Mouse (Mus musculus): ENCODE results near the gene Smox. TPM values are rescaled to one million over a fixed set of nuclear protein-coding genes. Genes with fewer than 3 reads are reported as not detected.
"Not testable (repeated sequence)": the region's sequence is repeated elsewhere in the genome, so short reads cannot be mapped to it uniquely, and the experiment has no call there.

Gene Smox
- 100 to 1,000 TPM in 2 of 4 experiments, 10 to 100 TPM in 2; 76.7 to 289 (median 163) TPM for total RNA-seq (2022)

GRCm38 (mm10) chr2:131491196-131491595 is at the start of gene Smox:
Gene Smox, plus strand, starts transcription at chr2:131491496.
- no peak for DNase-seq (ENCODE audit: low spot score in 2 of 2)

- DNase-seq (ENCODE audit: low spot score in 2 of 2): no peak
These were observed 48.0 kb upstream of the Smox start for GRCm38 (mm10) chr2:131443084-131443890.

DNA sequence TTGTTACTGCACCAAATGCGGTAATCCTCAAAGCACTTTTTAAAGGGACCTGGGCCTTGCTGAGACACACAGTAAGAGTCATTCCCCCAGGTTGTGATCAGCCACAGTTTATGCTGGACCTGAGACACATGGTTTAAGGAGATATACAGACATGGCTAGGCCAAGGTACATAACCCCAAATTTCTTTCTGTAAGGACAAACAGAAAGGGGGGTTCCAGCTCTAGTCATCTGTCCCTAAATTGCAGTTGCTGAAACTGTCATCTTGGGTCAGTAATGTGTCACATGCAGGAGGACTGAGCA is 47.5 kb upstream of the Smox start:
- no peak for DNase-seq (ENCODE audit: low spot score in 2 of 2)

DNA sequence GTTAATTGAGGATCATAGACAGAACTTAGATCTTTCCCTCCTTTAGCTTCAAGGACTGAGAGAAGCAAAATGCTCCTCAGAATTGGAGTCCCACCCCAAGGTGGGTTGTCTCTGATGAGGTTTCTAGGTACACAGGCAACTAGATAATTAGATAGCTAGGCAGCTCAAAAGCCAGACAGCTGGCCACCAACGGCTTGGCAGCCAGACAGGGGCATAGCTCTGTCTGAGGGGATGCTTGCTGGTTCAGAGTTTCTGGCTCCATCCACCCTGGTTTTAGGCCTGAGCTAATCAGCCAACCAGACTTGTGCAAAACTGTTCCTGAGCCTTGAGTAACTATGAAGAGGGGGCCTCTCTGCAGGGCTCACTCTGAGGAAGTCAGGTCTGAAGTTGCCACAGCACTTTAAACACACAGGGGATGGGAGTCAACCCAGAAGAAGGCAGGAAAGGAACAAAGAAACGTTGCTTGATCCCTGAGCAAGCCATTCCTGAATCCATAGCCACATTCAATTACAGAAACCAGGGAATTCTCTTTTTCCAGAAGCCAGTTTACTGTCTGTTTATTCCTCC is 44.8 kb upstream of the Smox start:
- no peak for DNase-seq (ENCODE audit: low spot score in 2 of 2)

- peak in 1 of 2 experiments; percentile 45 for DNase-seq (ENCODE audit: low spot score in 2 of 2)
These were observed 43.5 kb upstream of the Smox start for GRCm38 (mm10) chr2:131447566-131448330.

DNA sequence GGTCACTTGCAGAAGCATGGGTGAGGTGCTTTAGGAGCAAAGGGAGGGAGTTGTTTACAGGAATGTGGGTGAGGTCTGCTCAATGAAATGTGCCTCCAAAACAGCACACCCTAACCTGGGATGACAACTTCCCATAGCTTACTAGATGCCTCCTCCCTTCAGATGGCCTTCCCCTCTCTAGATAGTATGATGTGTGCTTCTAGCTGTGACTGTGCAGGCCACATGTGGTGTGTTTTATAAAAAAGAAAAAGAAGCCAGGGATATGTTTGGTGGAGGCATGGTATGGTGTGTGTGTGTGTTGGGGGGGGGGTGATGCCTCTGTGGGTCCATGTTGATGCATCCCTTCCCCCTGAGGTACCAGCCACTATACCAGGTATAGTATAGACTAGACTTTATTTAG is 42.9 kb upstream of the Smox start:
- no peak for DNase-seq (ENCODE audit: low spot score in 2 of 2)

DNA sequence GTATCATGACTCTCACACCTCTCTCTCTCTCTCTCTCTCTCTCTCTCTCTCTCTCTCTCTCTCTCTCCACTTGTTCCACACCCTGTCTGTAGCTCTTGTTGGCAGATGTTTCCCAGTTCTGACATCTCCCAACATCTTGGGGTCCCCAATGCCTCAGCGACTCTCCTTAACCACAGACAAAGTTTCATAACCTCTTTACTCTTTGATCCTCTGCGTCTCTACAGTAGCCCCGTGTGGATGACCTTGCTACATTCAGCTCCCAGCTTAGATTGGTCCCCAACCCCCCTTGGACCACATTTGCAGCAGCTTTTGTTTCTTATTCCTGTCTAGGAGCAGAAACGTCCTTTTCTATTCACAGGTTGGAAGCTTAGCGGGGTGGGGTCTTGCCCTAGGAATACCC is 41.6 kb upstream of the Smox start:
- DNase-seq (ENCODE audit: low spot score in 2 of 2): no peak

DNA sequence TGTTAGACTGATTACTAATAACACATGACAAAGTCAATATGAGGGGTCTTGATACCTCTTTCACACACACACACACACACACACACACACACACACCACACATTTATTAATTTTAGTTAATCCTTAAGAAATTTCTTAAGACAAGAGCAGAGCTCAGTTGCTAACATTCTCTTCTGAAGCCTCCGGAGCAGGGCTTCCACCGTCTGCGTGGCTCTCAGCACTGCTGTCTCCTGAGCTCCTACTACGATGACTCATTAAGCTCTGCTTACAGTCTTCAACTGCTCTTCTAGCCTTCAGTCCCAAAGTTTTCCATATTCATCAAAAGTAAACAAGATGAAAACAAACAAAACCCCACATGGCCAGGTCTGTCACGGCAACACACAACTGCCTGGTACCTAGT is 40.8 kb upstream of the Smox start:
- no peak for DNase-seq (ENCODE audit: low spot score in 2 of 2)

- DNase-seq (ENCODE audit: low spot score in 2 of 2): no peak
These were observed 33.6 kb upstream of the Smox start for GRCm38 (mm10) chr2:131457728-131458127.

DNA sequence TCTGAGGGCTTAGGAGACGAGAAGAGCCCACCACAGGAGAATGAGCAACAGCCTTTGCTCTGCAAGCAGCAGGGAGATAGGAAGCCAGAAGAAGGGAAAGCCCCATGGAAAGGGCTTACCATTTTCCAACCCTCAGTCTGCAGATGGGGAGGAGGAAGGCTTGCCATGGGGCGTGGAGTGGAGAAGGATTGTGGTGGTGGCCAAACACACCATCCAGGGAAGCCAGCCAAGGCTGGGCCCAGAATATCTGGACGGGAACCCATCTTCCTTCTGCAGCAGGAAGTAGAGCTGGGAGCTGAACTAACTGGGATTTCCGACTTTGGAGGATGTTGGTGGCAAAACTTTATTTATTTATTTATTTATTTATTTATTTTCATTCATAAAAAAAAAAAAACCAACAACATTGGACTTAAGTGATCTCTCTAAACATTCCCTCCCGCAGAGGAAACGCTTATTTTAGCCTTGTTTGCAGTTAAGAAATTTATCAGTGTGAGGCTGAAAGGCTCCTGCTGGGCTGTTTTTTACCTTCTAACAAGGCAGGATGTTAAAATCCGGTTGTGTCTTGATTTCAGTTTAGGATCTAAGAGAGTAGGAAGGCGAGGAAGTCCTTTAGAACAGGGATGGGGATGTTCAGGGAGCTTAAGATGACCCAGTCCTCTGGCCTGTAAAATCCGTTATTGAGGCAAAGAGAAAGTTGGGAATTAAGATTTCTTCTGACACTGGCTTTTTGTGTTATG is 30.2 kb upstream of the Smox start:
- DNase-seq (ENCODE audit: low spot score in 2 of 2): peak in 1 of 2 experiments; percentile 57

DNA sequence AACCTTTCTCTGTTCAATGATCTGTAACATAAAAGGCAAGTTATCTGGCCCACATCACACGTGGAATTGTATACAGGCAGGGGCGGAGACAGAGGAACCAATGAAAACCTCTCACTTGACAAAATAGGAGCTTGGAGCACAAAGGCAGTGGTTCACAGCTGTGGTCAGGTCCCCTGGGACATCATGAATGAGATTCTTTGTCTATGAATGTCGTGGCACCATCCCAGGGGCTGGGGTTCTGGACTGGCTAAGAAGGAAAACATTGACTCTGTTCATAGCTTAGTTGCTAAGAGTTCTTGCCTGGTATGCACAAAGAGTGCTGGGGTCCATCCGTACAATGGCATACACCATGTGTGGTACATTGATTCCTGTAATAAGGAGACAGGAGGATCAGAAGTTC is 28.3 kb upstream of the Smox start:
- DNase-seq (ENCODE audit: low spot score in 2 of 2): no peak

GRCm38 (mm10) chr2:131464147-131464546 is 27.1 kb upstream of the Smox start:
- no peak for DNase-seq (ENCODE audit: low spot score in 2 of 2)

DNA sequence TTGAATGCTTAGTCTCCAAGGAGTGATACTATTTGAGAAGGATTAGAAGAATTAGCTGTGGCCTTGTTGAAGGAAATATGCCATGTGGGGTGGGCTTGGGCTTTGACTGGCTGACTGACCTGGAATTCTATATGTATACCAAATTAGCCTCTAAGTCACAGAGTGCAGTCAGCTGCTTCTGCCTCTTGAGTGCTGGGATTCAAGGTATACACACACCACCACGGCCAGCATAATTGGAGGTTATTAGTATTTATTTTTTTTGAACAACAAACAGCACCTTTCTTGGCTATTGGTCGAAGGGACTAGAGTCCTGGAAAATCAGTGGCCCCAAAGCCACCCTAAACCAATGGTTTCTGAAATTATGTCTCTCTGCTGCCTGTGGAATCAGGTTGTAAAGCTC is 24.6 kb upstream of the Smox start:
- DNase-seq (ENCODE audit: low spot score in 2 of 2): no peak

DNA sequence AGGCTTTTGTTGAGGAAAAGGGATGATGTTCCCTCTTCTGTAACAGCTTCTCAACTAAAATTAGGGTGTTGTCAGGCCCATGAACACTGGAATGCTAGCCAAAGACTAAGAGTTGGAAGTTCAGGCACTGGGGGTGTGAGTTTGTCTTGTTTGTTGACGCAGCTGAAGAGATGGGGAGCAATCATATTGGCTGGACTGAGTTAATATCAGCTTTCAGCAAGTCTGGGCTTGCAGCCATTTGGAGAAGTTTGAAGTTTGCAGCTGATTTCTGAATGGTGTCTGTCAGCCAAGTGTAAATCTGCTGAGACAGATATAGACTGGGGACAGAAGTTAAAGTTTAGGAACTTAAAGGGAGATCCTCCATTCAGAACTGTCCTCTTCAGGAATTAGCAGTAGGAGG is 21.4 kb upstream of the Smox start:
- peak; percentile 28 to 54 for DNase-seq (ENCODE audit: low spot score in 2 of 2)

DNA sequence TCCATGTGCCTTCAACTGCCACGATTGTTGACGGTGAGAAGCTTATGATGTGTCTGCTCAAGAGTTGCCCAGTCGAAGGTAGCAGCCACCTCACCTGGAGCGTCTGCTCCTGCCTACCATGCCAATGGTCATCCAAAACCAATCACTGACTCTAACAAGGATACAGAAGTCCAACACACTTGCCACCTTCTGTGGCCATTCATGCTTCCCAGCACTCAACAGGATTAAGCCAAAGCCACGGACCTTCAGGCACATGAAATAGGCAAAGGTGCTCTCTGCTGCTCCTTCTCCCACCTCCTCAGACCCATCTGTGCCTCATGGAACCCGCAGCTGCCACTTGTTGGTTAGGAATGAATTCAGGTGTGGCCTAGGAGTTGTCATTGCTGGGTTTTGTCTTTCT is 17.5 kb upstream of the Smox start:
- no peak for DNase-seq (ENCODE audit: low spot score in 2 of 2)

GRCm38 (mm10) chr2:131477105-131477504 is 14.2 kb upstream of the Smox start:
- DNase-seq (ENCODE audit: low spot score in 2 of 2): not testable (repeated sequence)

- DNase-seq (ENCODE audit: low spot score in 2 of 2): no peak
These were observed 13.4 kb upstream of the Smox start for GRCm38 (mm10) chr2:131477917-131478316.

GRCm38 (mm10) chr2:131478349-131478748 is 12.9 kb upstream of the Smox start:
- no peak for DNase-seq (ENCODE audit: low spot score in 2 of 2)

- DNase-seq (ENCODE audit: low spot score in 2 of 2): no peak
These were observed 12.4 kb upstream of the Smox start for GRCm38 (mm10) chr2:131478916-131479315.

GRCm38 (mm10) chr2:131481733-131482132 is 9.6 kb upstream of the Smox start:
- DNase-seq (ENCODE audit: low spot score in 2 of 2): no peak

- no peak for DNase-seq (ENCODE audit: low spot score in 2 of 2)
These were observed 8.8 kb upstream of the Smox start for GRCm38 (mm10) chr2:131482478-131482877.

DNA sequence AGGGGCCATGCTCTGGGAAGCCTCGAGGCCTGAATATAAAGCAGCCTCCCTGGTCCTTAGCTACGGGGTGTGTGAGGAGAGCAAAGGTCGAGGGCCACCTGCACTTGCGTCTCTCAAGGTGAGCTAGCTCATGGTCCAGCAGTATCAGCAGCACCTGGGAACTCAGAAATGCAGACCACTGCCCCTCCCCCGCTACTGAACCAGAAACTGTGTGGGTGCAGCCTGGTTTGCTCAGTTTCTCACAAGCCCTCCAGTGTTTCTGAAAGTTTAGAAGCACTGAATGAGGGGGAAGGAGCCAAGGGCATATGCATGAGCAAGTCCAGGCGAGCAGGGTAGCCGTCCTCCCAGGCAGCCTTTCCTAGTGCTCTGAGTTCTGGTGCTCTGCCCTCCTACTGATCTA is 7.7 kb upstream of the Smox start:
- DNase-seq (ENCODE audit: low spot score in 2 of 2): no peak
